Mouse (Mus musculus) hindbrain, embryonic 10.5 days (tissue): ENCODE measurements at regions not wholly inside any gene's neighbourhood (a gene's known extent, or its start where the extent isn't known, plus 50 kb on each side); places are given as distances from the start of the nearest gene placed in this dataset.

Experiments used
- DNase-seq: peaks from one replicate; pipeline ENCODE4 v3.0.0-alpha.2; 2017; ENCODE audit warnings: low spot score
- H3K27ac ChIP-seq: fragments of 300-500 bp; sonication (generic); 2 replicates; pipeline ENCODE4 v1.5.1; 2016; ENCODE audit warnings: mild to moderate bottlenecking, moderate library complexity
- H3K27me3 ChIP-seq: fragments of 300-500 bp; sonication (generic); 2 replicates; pipeline ENCODE4 v1.6.1; 2016; ENCODE audit warnings: mild to moderate bottlenecking; ENCODE audit not compliant: poor library complexity, insufficient read depth, severe bottlenecking
- H3K36me3 ChIP-seq: fragments of 300-500 bp; sonication (generic); 2 replicates; pipeline ENCODE4 v1.6.1; 2016; ENCODE audit warnings: mild to moderate bottlenecking, moderate library complexity
- H3K4me1 ChIP-seq: fragments of 300-500 bp; sonication (generic); replicated peaks from 2 replicates; pipeline ENCODE4 v1.6.1; 2016; ENCODE audit warnings: mild to moderate bottlenecking
- H3K4me3 ChIP-seq: fragments of 300-500 bp; sonication (generic); 2 replicates; pipeline ENCODE4 v1.5.1; 2016; ENCODE audit warnings: mild to moderate bottlenecking, moderate library complexity
- H3K9me3 ChIP-seq: fragments of 300-500 bp; sonication (generic); 2 replicates; pipeline ENCODE4 v1.6.1; 2016; ENCODE audit warnings: mild to moderate bottlenecking, moderate library complexity

DNA sequence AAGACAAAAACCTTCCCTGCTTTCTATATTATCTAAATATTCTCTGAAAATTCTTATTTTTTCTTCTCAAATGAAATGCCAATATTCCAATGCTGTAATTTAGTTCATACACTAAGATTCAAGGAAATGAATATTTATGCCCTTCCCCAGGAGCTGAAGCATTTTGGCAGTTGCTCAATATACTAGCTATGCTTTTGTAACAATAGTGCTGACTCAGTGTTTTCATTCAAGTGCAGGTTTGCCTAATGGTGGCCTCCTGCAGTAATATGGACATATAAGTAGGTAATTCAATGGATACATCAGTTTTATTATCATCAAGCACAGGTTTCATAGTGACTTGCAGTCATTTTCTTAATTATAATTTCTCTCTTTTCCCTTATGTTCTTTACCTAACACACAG is 1437.3 kb downstream of the Naaladl2 start:
- Histone ChIP-seq H3K27ac (no peak overlapping the region), H3K27me3 (no peaks in the 10 kb centered on the region), H3K4me3 (no peak overlapping the region), H3K4me1 (no peaks in the 10 kb centered on the region), H3K9me3 (no peaks in the 10 kb centered on the region), H3K36me3 (no peaks in the 10 kb centered on the region)
- no peak for DNase-seq
